Mouse (Mus musculus) liver, embryonic 16.5 days (tissue): ENCODE data around the gene Gfod1. TPM values are rescaled to one million over a fixed set of nuclear protein-coding genes. Genes with fewer than 3 reads are reported as not detected.
A peak's percentile ranks its signal among the peaks of the same experiment; 100 is the strongest.

ENCODE experiments used
- ATAC-seq: fragments of 200-750 bp; cut with Nextera tagmentation; 2 replicates; pipeline ENCODE4 v1.8.0; 2017; ENCODE audit warnings: low read depth, mild to moderate bottlenecking, moderate number of reproducible peaks, moderate library complexity
- H3K27ac ChIP-seq: fragments of 300-500 bp; sonication (generic); 2 replicates; pipeline ENCODE4 v1.5.1; 2014; ENCODE audit warnings: mild to moderate bottlenecking, low read length
- H3K27me3 ChIP-seq: fragments of 300-500 bp; sonication (generic); 2 replicates; pipeline ENCODE4 v1.6.1; 2014; ENCODE audit warnings: low read depth, low read length, mixed read lengths; ENCODE audit not compliant: control insufficient read depth, insufficient read depth
- H3K36me3 ChIP-seq: fragments of 300-500 bp; sonication (generic); 2 replicates; pipeline ENCODE4 v1.6.1; 2014; ENCODE audit warnings: mild to moderate bottlenecking; ENCODE audit not compliant: control insufficient read depth, insufficient read depth
- H3K4me1 ChIP-seq: fragments of 300-500 bp; sonication (generic); 2 replicates; pipeline ENCODE4 v1.6.1; 2014; ENCODE audit warnings: low read depth, low read length, mixed read lengths; ENCODE audit not compliant: control insufficient read depth
- H3K4me2 ChIP-seq: fragments of 300-500 bp; sonication (generic); 2 replicates; pipeline ENCODE4 v1.6.1; 2014; ENCODE audit warnings: low read depth, low read length, mixed read lengths
- H3K4me3 ChIP-seq: fragments of 300-500 bp; sonication (generic); 2 replicates; pipeline ENCODE4 v1.5.1; 2014; ENCODE audit warnings: low read depth, mild to moderate bottlenecking, low read length
- H3K9ac ChIP-seq: fragments of 300-500 bp; sonication (generic); 2 replicates; pipeline ENCODE4 v1.6.1; 2014; ENCODE audit warnings: low read depth, low read length
- H3K9me3 ChIP-seq: fragments of 300-500 bp; sonication (generic); replicated peaks from 2 replicates; pipeline ENCODE4 v1.6.1; 2016; ENCODE audit warnings: low read length; ENCODE audit not compliant: control insufficient read depth
- WGBS: fragments of 180-500 bp; shearing (Covaris S2); extraction: QIAGEN DNeasy Blood & Tissue Kit; methylation state at CpG from one replicate; pipeline ENCODE4 v1.1.7; 2014; ENCODE audit not compliant: insufficient replicate concordance; 5-methylcytosine and 5-hydroxymethylcytosine counted together
- polyA plus RNA-seq: library from polyadenylated mRNA; unstranded; fragments of >200 nt; fragmentation: Nextera tagmentation; extraction: Ambion mirVana; gene quantifications from 2 replicates; pipeline ENCODE4 v1.2.1, GENCODE M21; 2015

Gene Gfod1
- polyA plus RNA-seq, 1 experiment from 2014 or later: 0.59 TPM

- Histone ChIP-seq H3K9me3 (no peaks in the 10 kb centered on the region), H3K4me3 (no peak overlapping the region), H3K36me3 (no peaks in the 10 kb centered on the region), H3K9ac (no peak overlapping the region), H3K4me1 (peaks cover 6% of the 10 kb centered on the region), H3K27me3 (peaks cover 5% of the 10 kb centered on the region; the same call in 1 of the 2 replicates), H3K27ac (no peak overlapping the region), H3K4me2 (no peak overlapping the region)
- no peak for ATAC-seq
- 53% methylated on average over 22 of the region's 22 CpGs for WGBS
These were observed 102.9 kb downstream of the Gfod1 start for GRCm38 (mm10) chr13:43201033-43201432.

DNA sequence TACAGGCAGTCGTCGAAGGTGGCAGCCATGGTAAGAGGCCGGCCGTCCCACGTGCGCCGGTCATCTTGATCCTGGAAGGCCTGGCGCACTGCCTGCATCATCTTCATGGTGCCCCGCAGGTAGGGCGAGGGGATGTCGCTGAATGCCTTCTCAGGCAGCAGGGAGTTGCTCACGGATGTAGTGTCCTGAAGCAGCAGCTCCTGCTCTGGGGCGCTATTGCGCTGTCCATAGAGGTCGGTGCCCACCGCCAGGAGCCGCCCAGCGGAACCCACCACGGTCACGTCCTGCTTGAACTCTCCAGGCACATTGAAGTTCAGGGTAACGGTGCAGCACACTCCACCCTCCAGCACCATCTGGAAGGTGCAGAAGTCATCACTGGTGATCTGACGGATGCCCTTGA lies 103.5 kb downstream of the Gfod1 start:
- no peak for ATAC-seq
- no peak overlapping the region for H3K4me3 ChIP-seq
- no peak overlapping the region for H3K9ac ChIP-seq
- WGBS: 86% methylated on average over 22 of the region's 22 CpGs
- H3K4me2 ChIP-seq: no peak overlapping the region
- H3K27ac ChIP-seq: no peak overlapping the region
- H3K4me1 ChIP-seq: peaks cover 6% of the 10 kb centered on the region
- H3K36me3 ChIP-seq: no peaks in the 10 kb centered on the region
- H3K9me3 ChIP-seq: no peaks in the 10 kb centered on the region
- H3K27me3 ChIP-seq: peaks cover 5% of the 10 kb centered on the region; the same call in 1 of the 2 replicates

- no peak overlapping the region for H3K27ac ChIP-seq
- no peak overlapping the region for H3K4me3 ChIP-seq
- peak; percentile 14; the same call in 1 of the 2 replicates for ATAC-seq
- no peaks in the 10 kb centered on the region for H3K36me3 ChIP-seq
- H3K4me2 ChIP-seq: no peak overlapping the region
- H3K27me3 ChIP-seq: peaks cover 10% of the 10 kb centered on the region
- H3K9ac ChIP-seq: no peak overlapping the region
- 58% methylated on average over 5 of the region's 5 CpGs for WGBS
- H3K9me3 ChIP-seq: no peaks in the 10 kb centered on the region
- peaks cover 6% of the 10 kb centered on the region for H3K4me1 ChIP-seq
These were observed 104.2 kb downstream of the Gfod1 start for GRCm38 (mm10) chr13:43199749-43200148.

GRCm38 (mm10) chr13:43199282-43199681 lies 104.7 kb downstream of the Gfod1 start:
- WGBS: 63% methylated on average over 7 of the region's 7 CpGs
- Histone ChIP-seq H3K4me2 (no peak overlapping the region), H3K36me3 (no peaks in the 10 kb centered on the region), H3K4me1 (peaks cover 8% of the 10 kb centered on the region), H3K9me3 (no peaks in the 10 kb centered on the region), H3K9ac (no peak overlapping the region), H3K4me3 (no peak overlapping the region), H3K27ac (no peak overlapping the region), H3K27me3 (peaks cover 12% of the 10 kb centered on the region)
- no peak for ATAC-seq

- Histone ChIP-seq H3K4me3 (no peak overlapping the region), H3K4me2 (no peak overlapping the region), H3K27me3 (peaks cover 12% of the 10 kb centered on the region), H3K27ac (no peak overlapping the region), H3K9me3 (no peaks in the 10 kb centered on the region), H3K4me1 (peaks cover 29% of the 10 kb centered on the region), H3K36me3 (no peaks in the 10 kb centered on the region), H3K9ac (no peak overlapping the region)
- 46% methylated on average over 6 of the region's 6 CpGs for WGBS
- ATAC-seq: no peak
These were observed 106.8 kb downstream of the Gfod1 start for GRCm38 (mm10) chr13:43197187-43197586.

DNA sequence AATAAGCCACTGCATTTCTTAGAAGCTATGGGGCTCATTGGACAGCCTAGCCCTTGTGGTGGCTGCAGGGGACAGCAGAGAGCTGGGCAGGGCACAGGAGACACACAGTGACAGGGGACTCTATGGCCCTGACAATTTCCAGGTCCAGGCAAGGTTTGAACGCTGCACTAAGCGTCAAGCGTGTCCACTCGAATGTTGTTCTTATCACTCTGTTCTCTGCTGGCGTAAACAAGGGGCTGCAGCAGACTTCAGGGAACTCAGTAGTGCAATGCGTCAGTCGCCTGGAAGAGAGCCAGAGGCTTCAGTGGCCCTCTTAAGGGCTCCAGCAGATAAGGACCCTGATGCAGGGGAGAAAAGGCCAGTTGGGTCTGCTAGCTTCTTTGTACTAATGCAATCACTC lies 108.0 kb downstream of the Gfod1 start:
- Histone ChIP-seq H3K4me2 (no peak overlapping the region), H3K27me3 (peaks cover 14% of the 10 kb centered on the region), H3K36me3 (no peaks in the 10 kb centered on the region), H3K4me1 (peaks cover 40% of the 10 kb centered on the region), H3K27ac (no peak overlapping the region), H3K9ac (no peak overlapping the region), H3K9me3 (no peaks in the 10 kb centered on the region), H3K4me3 (no peak overlapping the region)
- no peak for ATAC-seq
- 7% methylated on average over 7 of the region's 7 CpGs for WGBS

- Histone ChIP-seq H3K9me3 (no peaks in the 10 kb centered on the region), H3K27ac (no peak overlapping the region), H3K4me3 (no peak overlapping the region), H3K4me1 (peaks cover 38% of the 10 kb centered on the region), H3K27me3 (peaks cover 18% of the 10 kb centered on the region), H3K4me2 (no peak overlapping the region), H3K9ac (no peak overlapping the region), H3K36me3 (no peaks in the 10 kb centered on the region)
- no peak for ATAC-seq
- 67% methylated on average over 8 of the region's 8 CpGs for WGBS
These were observed 110.0 kb downstream of the Gfod1 start for GRCm38 (mm10) chr13:43193932-43194331.

- peak overlapping the region; percentile 27; the same call in 1 of the 2 replicates for H3K4me2 ChIP-seq
- peaks cover 18% of the 10 kb centered on the region for H3K27me3 ChIP-seq
- no peak overlapping the region for H3K4me3 ChIP-seq
- no peak overlapping the region for H3K9ac ChIP-seq
- H3K9me3 ChIP-seq: no peaks in the 10 kb centered on the region
- no peak overlapping the region for H3K27ac ChIP-seq
- peak; percentile 74 for ATAC-seq
- H3K4me1 ChIP-seq: peaks cover 38% of the 10 kb centered on the region
- no peaks in the 10 kb centered on the region for H3K36me3 ChIP-seq
- WGBS: 4% methylated on average over 7 of the region's 7 CpGs
These were observed 110.7 kb downstream of the Gfod1 start for GRCm38 (mm10) chr13:43193266-43193665.

DNA sequence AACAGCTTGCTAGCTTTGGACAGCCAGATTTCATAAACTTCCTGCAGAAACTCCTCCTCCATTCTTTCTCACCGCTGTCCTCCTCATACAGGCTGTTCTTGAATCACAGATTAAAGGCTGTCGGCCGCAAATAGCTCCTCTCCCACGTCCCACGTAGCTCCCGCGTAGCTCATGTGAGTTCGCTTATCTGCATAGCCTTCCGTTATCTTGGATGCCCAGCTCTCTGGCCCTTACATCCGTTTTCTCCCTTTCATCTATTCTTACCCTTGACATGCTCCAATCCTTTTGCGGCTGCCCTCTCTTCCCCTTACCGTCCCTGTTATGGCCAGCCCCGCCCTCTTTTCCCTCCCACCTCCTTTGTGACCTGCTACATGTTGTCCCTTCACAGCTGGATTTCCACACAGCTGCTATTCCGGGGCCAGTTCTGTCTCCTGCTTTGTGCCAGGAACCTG lies 112.2 kb downstream of the Gfod1 start:
- Histone ChIP-seq H3K9me3 (peaks cover 2% of the 10 kb centered on the region; the same call in 1 of the 2 replicates), H3K27me3 (peaks cover 13% of the 10 kb centered on the region), H3K4me2 (peak overlapping the region; percentile 52), H3K9ac (peak overlapping the region; percentile 30; the same call in 1 of the 2 replicates), H3K36me3 (no peaks in the 10 kb centered on the region), H3K4me3 (peak overlapping the region; percentile 11; the same call in 1 of the 2 replicates), H3K4me1 (peaks cover 38% of the 10 kb centered on the region), H3K27ac (no peak overlapping the region; the same call in 1 of the 2 replicates)
- peak; percentile 81 for ATAC-seq
- WGBS: under 1% methylated on average over 14 of the region's 14 CpGs
